Mouse (Mus musculus): ENCODE results near the gene Rab7b.

GRCm38 (mm10) chr1:131754212-131754829 is 65.8 kb downstream of the Rab7b start:
- no peak for TF ChIP-seq POLR2A (IDR thresholded peaks at IDR 0.05; ENCODE audit: borderline replicate concordance, control insufficient read depth, low read depth, low read length)
- TF ChIP-seq CTCF (IDR thresholded peaks at IDR 0.05; ENCODE audit: control insufficient read depth, insufficient read depth, low read length), result no peak
